Mouse (Mus musculus): ENCODE results near the gene Rnf2.

The Rnf2 gene

GRCm38 (mm10) chr1:151500531-151501361 is at the start of gene Rnf2:
Gene Rnf2 (minus strand): TSS chr1:151500955.
- peak; percentile 95 for DNase-seq (ENCODE audit: low read depth)

GRCm38 (mm10) chr1:151549794-151550193 is 49.0 kb upstream of the Rnf2 start:
- no peak for DNase-seq (ENCODE audit: low read depth)

- no peak for DNase-seq (ENCODE audit: low read depth)
These were observed 48.3 kb upstream of the Rnf2 start for GRCm38 (mm10) chr1:151548896-151549610.

GRCm38 (mm10) chr1:151545571-151545970 is 44.8 kb upstream of the Rnf2 start:
- no peak for DNase-seq (ENCODE audit: low read depth)

GRCm38 (mm10) chr1:151544581-151544980 is 43.8 kb upstream of the Rnf2 start:
- no peak for DNase-seq (ENCODE audit: low read depth)

- no peak for DNase-seq (ENCODE audit: low read depth)
These were observed 43.2 kb upstream of the Rnf2 start for GRCm38 (mm10) chr1:151543796-151544477.

GRCm38 (mm10) chr1:151526701-151527100 is 25.9 kb upstream of the Rnf2 start:
- no peak for DNase-seq (ENCODE audit: low read depth)

GRCm38 (mm10) chr1:151517571-151518250 is 17.0 kb upstream of the Rnf2 start:
- DNase-seq (ENCODE audit: low read depth), result no peak

GRCm38 (mm10) chr1:151516871-151517270 is 16.1 kb upstream of the Rnf2 start:
- DNase-seq (ENCODE audit: low read depth), result no peak

GRCm38 (mm10) chr1:151515733-151516132 is 15.0 kb upstream of the Rnf2 start:
- DNase-seq (ENCODE audit: low read depth), result no peak

- no peak for DNase-seq (ENCODE audit: low read depth)
These were observed 13.4 kb upstream of the Rnf2 start for GRCm38 (mm10) chr1:151514119-151514518.

- no peak for DNase-seq (ENCODE audit: low read depth)
These were observed 10.1 kb upstream of the Rnf2 start for GRCm38 (mm10) chr1:151510811-151511210.

- DNase-seq (ENCODE audit: low read depth), result peak; percentile 73
These were observed 797 bp downstream of the Rnf2 start for GRCm38 (mm10) chr1:151499815-151500501.

GRCm38 (mm10) chr1:151498381-151498780 is 2.4 kb downstream of the Rnf2 start:
- DNase-seq (ENCODE audit: low read depth), result no peak

- DNase-seq (ENCODE audit: low read depth), result no peak
These were observed 2.8 kb downstream of the Rnf2 start for GRCm38 (mm10) chr1:151497942-151498341.

- peak; percentile 71 for DNase-seq (ENCODE audit: low read depth)
These were observed 3.7 kb downstream of the Rnf2 start for GRCm38 (mm10) chr1:151497028-151497427.

- no peak for DNase-seq (ENCODE audit: low read depth)
These were observed 5.0 kb downstream of the Rnf2 start for GRCm38 (mm10) chr1:151495635-151496285.

GRCm38 (mm10) chr1:151494711-151495110 is 6.0 kb downstream of the Rnf2 start:
- DNase-seq (ENCODE audit: low read depth), result no peak

GRCm38 (mm10) chr1:151493826-151494225 is 6.9 kb downstream of the Rnf2 start:
- no peak for DNase-seq (ENCODE audit: low read depth)

GRCm38 (mm10) chr1:151492419-151492818 is 8.3 kb downstream of the Rnf2 start:
- no peak for DNase-seq (ENCODE audit: low read depth)

GRCm38 (mm10) chr1:151489806-151490205 is 10.9 kb downstream of the Rnf2 start:
- DNase-seq (ENCODE audit: low read depth), result no peak

Measured in naive thymus-derived CD4-positive, alpha-beta T cell, adult 2 months (primary cell).